Mouse (Mus musculus): ENCODE measurements around the gene Apof. TPM values are rescaled to one million over a fixed set of nuclear protein-coding genes. Genes with fewer than 3 reads are reported as not detected.

The Apof gene
- polyA plus RNA-seq, 1 experiment from 2014 or later = not detected

GRCm38 (mm10) chr10:128302785-128303125, 34.3 kb downstream of the Apof start:
- no peaks in the 10 kb centered on the region for H3K9me3 ChIP-seq (ENCODE audit: control insufficient read depth, low read length)
- H3K36me3 ChIP-seq (ENCODE audit: control insufficient read depth, insufficient read depth, low read length) = peaks cover 2% of the 10 kb centered on the region; the same call in 1 of the 2 replicates
- under 1% methylated on average over 9 of the region's 9 CpGs for WGBS
- H3K27me3 ChIP-seq (ENCODE audit: control insufficient read depth, insufficient read depth, low read length) = no peaks in the 10 kb centered on the region
- H3K4me3 ChIP-seq (ENCODE audit: low read length) = peak overlapping the region; percentile 53
- H3K4me2 ChIP-seq (replicated peaks; ENCODE audit: low read depth, low read length) = peak overlapping the region; percentile 61
- peak overlapping the region; percentile 96 for H3K27ac ChIP-seq (ENCODE audit: low read depth, low read length)
- peak; percentile 33 for ATAC-seq (ENCODE audit: low FRiP score, low TSS enrichment)
- peaks cover 13% of the 10 kb centered on the region for H3K4me1 ChIP-seq (ENCODE audit: control insufficient read depth, insufficient read depth, low read length)
- H3K9ac ChIP-seq (ENCODE audit: low read depth, low read length) = peak overlapping the region; percentile 77

GRCm38 (mm10) chr10:128303126-128304021, 34.9 kb downstream of the Apof start, which contains the start of gene Pan2:
TSS of gene Pan2 (plus strand) at chr10:128303335.
- peak; percentile 98 for ATAC-seq (ENCODE audit: low FRiP score, low TSS enrichment)

GRCm38 (mm10) chr10:128309654-128310053, 41.2 kb downstream of the Apof start:
- H3K27me3 ChIP-seq (ENCODE audit: control insufficient read depth, insufficient read depth, low read length) = no peaks in the 10 kb centered on the region
- no peak overlapping the region for H3K9ac ChIP-seq (ENCODE audit: low read depth, low read length)
- no peak overlapping the region for H3K27ac ChIP-seq (ENCODE audit: low read depth, low read length)
- no peaks in the 10 kb centered on the region for H3K9me3 ChIP-seq (ENCODE audit: control insufficient read depth, low read length)
- no peaks in the 10 kb centered on the region for H3K4me1 ChIP-seq (ENCODE audit: control insufficient read depth, insufficient read depth, low read length)
- 90% methylated on average over 7 of the region's 7 CpGs for WGBS
- no peak overlapping the region for H3K4me3 ChIP-seq (ENCODE audit: low read length)
- ATAC-seq (ENCODE audit: low FRiP score, low TSS enrichment) = no peak
- no peak overlapping the region for H3K4me2 ChIP-seq (replicated peaks; ENCODE audit: low read depth, low read length)
- peaks cover 56% of the 10 kb centered on the region for H3K36me3 ChIP-seq (ENCODE audit: control insufficient read depth, insufficient read depth, low read length)

More at GRCm38 (mm10) chr10:128303126-128304021, 34.9 kb downstream of the Apof start, which contains the start of gene Pan2:
- WGBS = 2% methylated on average over 37 of the region's 37 CpGs
- no peaks in the 10 kb centered on the region for H3K27me3 ChIP-seq (ENCODE audit: control insufficient read depth, insufficient read depth, low read length)
- peak within 1 kb of the TSS; percentile 77 for H3K9ac ChIP-seq (ENCODE audit: low read depth, low read length)
- H3K27ac ChIP-seq (ENCODE audit: low read depth, low read length) = peak within 1 kb of the TSS; percentile 96
- peaks cover 13% of the 10 kb centered on the region for H3K4me1 ChIP-seq (ENCODE audit: control insufficient read depth, insufficient read depth, low read length)
- H3K4me3 ChIP-seq (ENCODE audit: low read length) = peak within 1 kb of the TSS; percentile 53
- peaks cover 9% of the 10 kb centered on the region; the same call in 1 of the 2 replicates for H3K36me3 ChIP-seq (ENCODE audit: control insufficient read depth, insufficient read depth, low read length)
- no peaks in the 10 kb centered on the region for H3K9me3 ChIP-seq (ENCODE audit: control insufficient read depth, low read length)
- H3K4me2 ChIP-seq (replicated peaks; ENCODE audit: low read depth, low read length) = peak within 1 kb of the TSS; percentile 83

- Histone ChIP-seq H3K9me3 (ENCODE audit: control insufficient read depth, low read length) (no peaks in the 10 kb centered on the region), H3K36me3 (ENCODE audit: control insufficient read depth, insufficient read depth, low read length) (peaks cover 61% of the 10 kb centered on the region), H3K27ac (ENCODE audit: low read depth, low read length) (no peak overlapping the region), H3K9ac (ENCODE audit: low read depth, low read length) (no peak overlapping the region), H3K4me3 (ENCODE audit: low read length) (no peak overlapping the region), H3K4me1 (ENCODE audit: control insufficient read depth, insufficient read depth, low read length) (no peaks in the 10 kb centered on the region), H3K4me2 (replicated peaks; ENCODE audit: low read depth, low read length) (no peak overlapping the region), H3K27me3 (ENCODE audit: control insufficient read depth, insufficient read depth, low read length) (no peaks in the 10 kb centered on the region)
- 73% methylated on average over 11 of the region's 11 CpGs for WGBS
- ATAC-seq (ENCODE audit: low FRiP score, low TSS enrichment) = no peak
These were observed 41.7 kb downstream of the Apof start for GRCm38 (mm10) chr10:128310177-128310576.

GRCm38 (mm10) chr10:128310902-128311301, 42.4 kb downstream of the Apof start:
- H3K27me3 ChIP-seq (ENCODE audit: control insufficient read depth, insufficient read depth, low read length) = no peaks in the 10 kb centered on the region
- H3K4me2 ChIP-seq (replicated peaks; ENCODE audit: low read depth, low read length) = no peak overlapping the region
- H3K36me3 ChIP-seq (ENCODE audit: control insufficient read depth, insufficient read depth, low read length) = peaks cover 65% of the 10 kb centered on the region
- ATAC-seq (ENCODE audit: low FRiP score, low TSS enrichment) = no peak
- no peak overlapping the region for H3K9ac ChIP-seq (ENCODE audit: low read depth, low read length)
- no peak overlapping the region for H3K27ac ChIP-seq (ENCODE audit: low read depth, low read length)
- no peaks in the 10 kb centered on the region for H3K9me3 ChIP-seq (ENCODE audit: control insufficient read depth, low read length)
- WGBS = 79% methylated on average over 4 of the region's 4 CpGs
- no peak overlapping the region for H3K4me3 ChIP-seq (ENCODE audit: low read length)
- H3K4me1 ChIP-seq (ENCODE audit: control insufficient read depth, insufficient read depth, low read length) = no peaks in the 10 kb centered on the region

- Histone ChIP-seq H3K36me3 (ENCODE audit: control insufficient read depth, insufficient read depth, low read length) (peaks cover 79% of the 10 kb centered on the region), H3K4me1 (ENCODE audit: control insufficient read depth, insufficient read depth, low read length) (no peaks in the 10 kb centered on the region), H3K4me3 (ENCODE audit: low read length) (no peak overlapping the region), H3K9me3 (ENCODE audit: control insufficient read depth, low read length) (no peaks in the 10 kb centered on the region), H3K4me2 (replicated peaks; ENCODE audit: low read depth, low read length) (no peak overlapping the region), H3K27ac (ENCODE audit: low read depth, low read length) (no peak overlapping the region), H3K27me3 (ENCODE audit: control insufficient read depth, insufficient read depth, low read length) (no peaks in the 10 kb centered on the region), H3K9ac (ENCODE audit: low read depth, low read length) (no peak overlapping the region)
- no peak for ATAC-seq (ENCODE audit: low FRiP score, low TSS enrichment)
- 92% methylated on average over 8 of the region's 8 CpGs for WGBS
These were observed 47.1 kb downstream of the Apof start for GRCm38 (mm10) chr10:128315578-128315977.

Other genes starting within 250 kb of the Apof start
- gene Naca, start 233.1 kb upstream of the Apof start, polyA plus RNA-seq (2014; fragmentation: Nextera tagmentation; extraction: Ambion mirVana) = 967 and 1,287 TPM in 2 replicates
- gene Ptges3, start 209.7 kb upstream of the Apof start, polyA plus RNA-seq (2014; fragmentation: Nextera tagmentation; extraction: Ambion mirVana) = 566 and 622 TPM in 2 replicates
- 2,294 and 2,764 TPM in 2 replicates for gene Atp5b, start 185.4 kb upstream of the Apof start, polyA plus RNA-seq (2014; fragmentation: Nextera tagmentation; extraction: Ambion mirVana)
- 17.6 and 33.7 TPM in 2 replicates for gene Baz2a, start 177.1 kb upstream of the Apof start, polyA plus RNA-seq (2014; fragmentation: Nextera tagmentation; extraction: Ambion mirVana)
- 35.6 and 36.0 TPM in 2 replicates for gene Rbms2, start 88.4 kb upstream of the Apof start, polyA plus RNA-seq (2014; fragmentation: Nextera tagmentation; extraction: Ambion mirVana)
- 0.89 and 1.1 TPM in 2 replicates for gene Gls2, start 74.2 kb upstream of the Apof start, polyA plus RNA-seq (2014; fragmentation: Nextera tagmentation; extraction: Ambion mirVana)
- gene Spryd4, start 56.9 kb upstream of the Apof start, polyA plus RNA-seq (2014; fragmentation: Nextera tagmentation; extraction: Ambion mirVana) = 31.1 and 34.8 TPM in 2 replicates
- gene Mip, start 42.8 kb upstream of the Apof start, polyA plus RNA-seq (2014; fragmentation: Nextera tagmentation; extraction: Ambion mirVana) = not detected in 2 replicates
- 47.8 and 68.2 TPM in 2 replicates for gene Timeless, start 36.6 kb upstream of the Apof start, polyA plus RNA-seq (2014; fragmentation: Nextera tagmentation; extraction: Ambion mirVana)
- gene Apon, start 14.6 kb upstream of the Apof start, polyA plus RNA-seq (2014; fragmentation: Nextera tagmentation; extraction: Ambion mirVana) = 0.29 and 0.70 TPM in 2 replicates
- gene Stat2, start 1.9 kb downstream of the Apof start, polyA plus RNA-seq (2014; fragmentation: Nextera tagmentation; extraction: Ambion mirVana) = 8.4 and 11.8 TPM in 2 replicates
- 0.24 and 0.29 TPM in 2 replicates for gene Il23a, start 30.1 kb downstream of the Apof start, polyA plus RNA-seq (2014; fragmentation: Nextera tagmentation; extraction: Ambion mirVana)
- gene Pan2, start 34.7 kb downstream of the Apof start, polyA plus RNA-seq (2014; fragmentation: Nextera tagmentation; extraction: Ambion mirVana) = 32.6 and 44.0 TPM in 2 replicates
- 347 and 389 TPM in 2 replicates for gene Cnpy2, start 53.8 kb downstream of the Apof start, polyA plus RNA-seq (2014; fragmentation: Nextera tagmentation; extraction: Ambion mirVana)
- gene Cs, start 69.1 kb downstream of the Apof start, polyA plus RNA-seq (2014; fragmentation: Nextera tagmentation; extraction: Ambion mirVana) = 135 and 225 TPM in 2 replicates
- gene Coq10a, start 100.3 kb downstream of the Apof start, polyA plus RNA-seq (2014; fragmentation: Nextera tagmentation; extraction: Ambion mirVana) = 15.5 and 18.6 TPM in 2 replicates
- 12.7 and 19.3 TPM in 2 replicates for gene Ankrd52, start 108.4 kb downstream of the Apof start, polyA plus RNA-seq (2014; fragmentation: Nextera tagmentation; extraction: Ambion mirVana)
- 15.1 and 22.6 TPM in 2 replicates for gene Slc39a5, start 132.6 kb downstream of the Apof start, polyA plus RNA-seq (2014; fragmentation: Nextera tagmentation; extraction: Ambion mirVana)
- gene Nabp2, start 142.8 kb downstream of the Apof start, polyA plus RNA-seq (2014; fragmentation: Nextera tagmentation; extraction: Ambion mirVana) = 87.8 and 103 TPM in 2 replicates
- gene Rnf41, start 143.0 kb downstream of the Apof start, polyA plus RNA-seq (2014; fragmentation: Nextera tagmentation; extraction: Ambion mirVana) = 35.6 and 36.4 TPM in 2 replicates
- gene Smarcc2, start 190.6 kb downstream of the Apof start, polyA plus RNA-seq (2014; fragmentation: Nextera tagmentation; extraction: Ambion mirVana) = 64.8 and 96.7 TPM in 2 replicates
- gene Myl6, start 225.5 kb downstream of the Apof start, polyA plus RNA-seq (2014; fragmentation: Nextera tagmentation; extraction: Ambion mirVana) = 921 and 980 TPM in 2 replicates
- 3.2 and 3.5 TPM in 2 replicates for gene Myl6b, start 230.0 kb downstream of the Apof start, polyA plus RNA-seq (2014; fragmentation: Nextera tagmentation; extraction: Ambion mirVana)

Measured in kidney, embryonic 14.5 days (tissue).